Mouse (Mus musculus) myocyte (in vitro differentiated cells): ENCODE measurements around the gene Ahnak.

Source experiments
- CEBPB ChIP-seq: IDR thresholded peaks from 2 replicates; pipeline ENCODE4 v1.6.1; 2011; ENCODE audit warnings: mild to moderate bottlenecking, moderate library complexity; ENCODE audit not compliant: poor library complexity, insufficient read depth, severe bottlenecking
- MYOD1 ChIP-seq, 3 experiments: IDR thresholded peaks; one replicate each; pipeline ENCODE4 v1.6.1; 2011; ENCODE audit warnings: control low read depth in 2 of 3, low read depth in 2 of 3, mild to moderate bottlenecking in 2 of 3, moderate library complexity in 1 of 3; ENCODE audit not compliant: insufficient read length in 2 of 3, control insufficient read depth in 1 of 3
- MYOG ChIP-seq, 3 experiments: IDR thresholded peaks; one replicate each; pipeline ENCODE4 v1.6.1; 2011; ENCODE audit warnings: control low read depth in 2 of 3, low read depth in 2 of 3, mild to moderate bottlenecking in 2 of 3; ENCODE audit not compliant: insufficient read length in 2 of 3, control insufficient read depth in 1 of 3, insufficient read depth in 1 of 3
- POLR2A ChIP-seq: IDR thresholded peaks from one replicate; pipeline ENCODE4 v1.6.1; 2011; ENCODE audit warnings: low read depth, mild to moderate bottlenecking, control low read depth, moderate library complexity; ENCODE audit not compliant: insufficient read length
- POLR2AphosphoS2 ChIP-seq: IDR thresholded peaks from one replicate; pipeline ENCODE4 v1.6.1; 2011; ENCODE audit warnings: low read depth, control low read depth; ENCODE audit not compliant: insufficient read length
- REST ChIP-seq: IDR thresholded peaks from one replicate; pipeline ENCODE4 v1.6.1; 2011; ENCODE audit warnings: mild to moderate bottlenecking, control low read depth, moderate library complexity; ENCODE audit not compliant: insufficient read depth, insufficient read length
- TCF12 ChIP-seq: IDR thresholded peaks from one replicate; pipeline ENCODE4 v1.6.1; 2011; ENCODE audit warnings: mild to moderate bottlenecking, control low read depth; ENCODE audit not compliant: poor library complexity, insufficient read depth, severe bottlenecking
- TCF3 ChIP-seq: IDR thresholded peaks from one replicate; pipeline ENCODE4 v1.6.1; 2011; ENCODE audit warnings: low read depth, control low read depth; ENCODE audit not compliant: insufficient read length
- USF1 ChIP-seq: IDR thresholded peaks from one replicate; pipeline ENCODE4 v1.6.1; 2011; ENCODE audit warnings: low read depth, mild to moderate bottlenecking, control low read depth, moderate library complexity

DNA sequence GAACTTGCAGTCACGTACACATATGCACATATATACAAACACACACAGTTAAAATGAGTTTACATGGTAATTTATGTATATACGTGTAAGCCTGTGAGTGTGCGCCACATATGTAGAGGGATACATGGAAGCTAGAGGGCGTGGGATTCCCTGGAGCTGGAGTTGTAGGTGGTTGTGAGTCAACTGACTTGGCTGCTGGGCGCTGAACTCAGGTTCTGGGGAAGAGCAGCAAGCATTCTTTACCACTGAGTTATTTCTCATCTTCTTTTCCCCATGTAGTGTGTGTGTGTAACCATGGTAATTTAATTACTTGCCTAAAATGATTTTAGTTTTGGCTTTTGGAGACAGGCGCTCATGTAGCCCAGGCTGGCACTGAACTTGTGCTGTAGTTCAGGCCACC lies 7.5 kb downstream of the Ahnak start:
- TF ChIP-seq POLR2A (no peak), TCF3 (no peak), REST (no peak), USF1 (no peak), MYOD1 (IDR thresholded peaks at IDR 0.05; ENCODE audit: control insufficient read depth in 1 of 3, insufficient read length in 2 of 3, low read depth in 2 of 3) (no peak), MYOG (IDR thresholded peaks at IDR 0.05; ENCODE audit: control insufficient read depth in 1 of 3, insufficient read depth in 1 of 3, insufficient read length in 2 of 3, low read depth in 2 of 3) (no peak), TCF12 (no peak), POLR2AphosphoS2 (peak; percentile 41), CEBPB (no peak)
